8 mouse cellular contexts compared by ENCODE assay signal in genomic region chr2:5614896-5615295, GRCm38 (mm10).
A peak's percentile ranks its signal among the peaks of the same experiment; 100 is the strongest.
DNase-seq lines count a peak whose midpoint lies in the region; ATAC-seq and TF ChIP-seq lines count a peak whose summit lies in the region.

No protein-coding gene starts in this region.

- peaks cover 12% of the 10 kb centered on the region for H3K4me1 ChIP-seq in intestine, postnatal 0 days (replicated peaks; ENCODE audit: control insufficient read depth, insufficient read depth, low read length)

- no peak overlapping the region for H3K4me2 ChIP-seq in intestine, postnatal 0 days (replicated peaks; ENCODE audit: low read depth)

- no peaks in the 10 kb centered on the region for H3K27me3 ChIP-seq in intestine, postnatal 0 days (replicated peaks; ENCODE audit: control insufficient read depth, insufficient read depth, low read length)

- no peaks in the 10 kb centered on the region; the same call in 1 of the 2 replicates for H3K36me3 ChIP-seq in intestine, postnatal 0 days (ENCODE audit: control insufficient read depth, insufficient read depth)

- no peak overlapping the region for H3K4me3 ChIP-seq in gastrocnemius, adult 2 months
- no peak overlapping the region for H3K4me3 ChIP-seq in intestine, postnatal 0 days (ENCODE audit: low read depth, low read length)

- 40% methylated on average over 3 of the region's 3 CpGs for WGBS in intestine, postnatal 0 days

- TF ChIP-seq CTCF in gastrocnemius, adult 2 months (IDR thresholded peaks at IDR 0.05), result no peak
- TF ChIP-seq CTCF in intestine, postnatal 0 days (IDR thresholded peaks at IDR 0.05; ENCODE audit: low read depth), result no peak

- no peaks in the 10 kb centered on the region for H3K9me3 ChIP-seq in intestine, postnatal 0 days (ENCODE audit: control insufficient read depth)

- no peak for ATAC-seq in cerebellum, adult (ENCODE audit: insufficient number of reproducible peaks, low FRiP score, low TSS enrichment)
- peak; percentile 64 for ATAC-seq in intestine, postnatal 0 days
- ATAC-seq in activated CD4-positive, CD25-positive, alpha-beta regulatory T cell, adult 4 months, result no peak

- DNase-seq in cerebellum, postnatal 10 days, result peak; percentile 32 to 38
- peak; percentile 79 for DNase-seq in right cerebral cortex, adult 18-20 months
- no peak for DNase-seq in right cerebral cortex, postnatal 4 days
- DNase-seq in gastrocnemius, adult 2 months, result peak; percentile 54
- DNase-seq in mesoderm, embryonic 11.5 days (ENCODE audit: low read depth, low spot score), result peak; percentile 13

- no peak overlapping the region for H3K27ac ChIP-seq in gastrocnemius, adult 2 months
- peak overlapping the region; percentile 50; the same call in 1 of the 2 replicates for H3K27ac ChIP-seq in intestine, postnatal 0 days (ENCODE audit: low read depth, low read length)

- H3K9ac ChIP-seq in intestine, postnatal 0 days (ENCODE audit: low read depth, low read length), result no peak overlapping the region

- intact Hi-C loops in gastrocnemius, adult 2 months (cut with DNase I), result no loop called here
